Mouse (Mus musculus) intestine, embryonic 16.5 days (tissue): ENCODE results near the gene Tmcc1. TPM values are rescaled to one million over a fixed set of nuclear protein-coding genes. Genes with fewer than 3 reads are reported as not detected.
"Not testable (repeated sequence)": the region's sequence is repeated elsewhere in the genome, so short reads cannot be mapped to it uniquely, and the experiment has no call there.

Source experiments
- ATAC-seq: fragments of 200-750 bp; cut with Nextera tagmentation; 2 replicates; pipeline ENCODE4 v1.8.0; 2017; ENCODE audit warnings: moderate TSS enrichment, moderate library complexity
- H3K27ac ChIP-seq: fragments of 300-500 bp; sonication (generic); 2 replicates; pipeline ENCODE4 v1.5.1; 2014; ENCODE audit warnings: mild to moderate bottlenecking, low read length
- H3K27me3 ChIP-seq: fragments of 300-500 bp; sonication (generic); replicated peaks from 2 replicates; pipeline ENCODE4 v1.6.1; 2014; ENCODE audit warnings: low read length, control low read depth, mixed read lengths; ENCODE audit not compliant: control insufficient read depth, insufficient read depth
- H3K36me3 ChIP-seq: fragments of 300-500 bp; sonication (generic); 2 replicates; pipeline ENCODE4 v1.6.1; 2014; ENCODE audit warnings: low read length, control low read depth; ENCODE audit not compliant: control insufficient read depth, insufficient read depth
- H3K4me1 ChIP-seq: fragments of 300-500 bp; sonication (generic); 2 replicates; pipeline ENCODE4 v1.6.1; 2014; ENCODE audit warnings: low read length, control low read depth, mixed read lengths; ENCODE audit not compliant: control insufficient read depth, insufficient read depth
- H3K4me2 ChIP-seq: fragments of 300-500 bp; sonication (generic); 2 replicates; pipeline ENCODE4 v1.6.1; 2014; ENCODE audit warnings: low read depth, low read length, control low read depth
- H3K4me3 ChIP-seq: fragments of 300-500 bp; sonication (generic); 2 replicates; pipeline ENCODE4 v1.5.1; 2014; ENCODE audit warnings: mild to moderate bottlenecking, low read length
- H3K9ac ChIP-seq: fragments of 300-500 bp; sonication (generic); 2 replicates; pipeline ENCODE4 v1.6.1; 2014; ENCODE audit warnings: low read depth, low read length
- H3K9me3 ChIP-seq: fragments of 300-500 bp; sonication (generic); 2 replicates; pipeline ENCODE4 v1.6.1; 2016; ENCODE audit warnings: low read length, control low read depth; ENCODE audit not compliant: control insufficient read depth
- WGBS: fragments of 180-500 bp; shearing (Covaris S2); extraction: QIAGEN DNeasy Blood & Tissue Kit; methylation state at CpG from one replicate; pipeline ENCODE4 v1.1.7; 2014; 5-methylcytosine and 5-hydroxymethylcytosine counted together
- polyA plus RNA-seq: library from polyadenylated mRNA; unstranded; fragments of >200 nt; fragmentation: Nextera tagmentation; extraction: Ambion mirVana; gene quantifications from 2 replicates; pipeline ENCODE4 v1.2.1, GENCODE M21; 2015

Gene Tmcc1
- polyA plus RNA-seq, 1 experiment from 2014 or later = 8.9 TPM

- Histone ChIP-seq H3K4me2 (no peak overlapping the region), H3K9ac (no peak overlapping the region), H3K4me1 (peaks cover 5% of the 10 kb centered on the region; the same call in 1 of the 2 replicates), H3K36me3 (no peaks in the 10 kb centered on the region), H3K27ac (no peak overlapping the region), H3K27me3 (no peaks in the 10 kb centered on the region), H3K4me3 (no peak overlapping the region), H3K9me3 (no peaks in the 10 kb centered on the region)
- WGBS = 32% methylated on average over 3 of the region's 3 CpGs
- 0 out of 2 replicates have a peak, but pooled peaks have one; percentile 17 for ATAC-seq
Measured at GRCm38 (mm10) chr6:116198173-116198572, 4.9 kb upstream of the Tmcc1 start.

- Histone ChIP-seq H3K27ac (no peak overlapping the region), H3K9ac (no peak overlapping the region), H3K4me3 (no peak overlapping the region), H3K27me3 (no peaks in the 10 kb centered on the region), H3K36me3 (no peaks in the 10 kb centered on the region), H3K9me3 (no peaks in the 10 kb centered on the region), H3K4me1 (peaks cover 11% of the 10 kb centered on the region), H3K4me2 (no peak overlapping the region)
- no peak for ATAC-seq
- WGBS = 68% methylated on average over 8 of the region's 8 CpGs
Measured at GRCm38 (mm10) chr6:116195811-116196210, 2.5 kb upstream of the Tmcc1 start.

GRCm38 (mm10) chr6:116192809-116193311, 426 bp downstream of the Tmcc1 start:
- peaks cover 11% of the 10 kb centered on the region for H3K4me1 ChIP-seq
- no peaks in the 10 kb centered on the region for H3K36me3 ChIP-seq
- H3K27ac ChIP-seq = peak overlapping the region; percentile 80
- peak; percentile 91 for ATAC-seq
- WGBS = under 1% methylated on average over 50 of the region's 51 CpGs
- H3K9ac ChIP-seq = peak overlapping the region; percentile 94
- H3K4me3 ChIP-seq = peak overlapping the region; percentile 92
- no peaks in the 10 kb centered on the region for H3K27me3 ChIP-seq
- no peaks in the 10 kb centered on the region for H3K9me3 ChIP-seq
- peak overlapping the region; percentile 84 for H3K4me2 ChIP-seq

GRCm38 (mm10) chr6:116189417-116189816, 3.9 kb downstream of the Tmcc1 start:
- WGBS = 37% methylated on average over 1 of the region's 1 CpGs
- H3K36me3 ChIP-seq = no peaks in the 10 kb centered on the region
- no peak for ATAC-seq
- H3K4me1 ChIP-seq = peaks cover 11% of the 10 kb centered on the region
- no peaks in the 10 kb centered on the region for H3K27me3 ChIP-seq
- no peak overlapping the region for H3K27ac ChIP-seq
- no peaks in the 10 kb centered on the region for H3K9me3 ChIP-seq
- no peak overlapping the region for H3K9ac ChIP-seq
- H3K4me3 ChIP-seq = no peak overlapping the region
- H3K4me2 ChIP-seq = no peak overlapping the region

- Histone ChIP-seq H3K9ac (no peak overlapping the region), H3K4me1 (0 out of 2 replicates have a peak, but pooled peaks cover 3% of the 10 kb centered on the region)
- ATAC-seq = no peak
Measured at GRCm38 (mm10) chr6:116186485-116186884, 6.8 kb downstream of the Tmcc1 start.

GRCm38 (mm10) chr6:116183509-116183908, 9.8 kb downstream of the Tmcc1 start:
- Histone ChIP-seq H3K27ac (no peak overlapping the region), H3K4me3 (no peak overlapping the region), H3K27me3 (no peaks in the 10 kb centered on the region), H3K9me3 (no peaks in the 10 kb centered on the region), H3K36me3 (no peaks in the 10 kb centered on the region), H3K4me1 (no peaks in the 10 kb centered on the region), H3K9ac (no peak overlapping the region), H3K4me2 (no peak overlapping the region)
- ATAC-seq = no peak
- 86% methylated on average over 5 of the region's 5 CpGs for WGBS

More at GRCm38 (mm10) chr6:116186485-116186884, 6.8 kb downstream of the Tmcc1 start:
- H3K36me3 ChIP-seq = no peaks in the 10 kb centered on the region
- H3K27me3 ChIP-seq = no peaks in the 10 kb centered on the region
- H3K9me3 ChIP-seq = no peaks in the 10 kb centered on the region
- H3K27ac ChIP-seq = no peak overlapping the region
- no peak overlapping the region for H3K4me3 ChIP-seq
- WGBS = 40% methylated on average over 2 of the region's 2 CpGs
- H3K4me2 ChIP-seq = no peak overlapping the region

- Histone ChIP-seq H3K9me3 (no peaks in the 10 kb centered on the region), H3K9ac (no peak overlapping the region), H3K27ac (peak overlapping the region; percentile 42; the same call in 1 of the 2 replicates), H3K4me1 (no peaks in the 10 kb centered on the region), H3K27me3 (no peaks in the 10 kb centered on the region), H3K4me2 (no peak overlapping the region), H3K4me3 (no peak overlapping the region), H3K36me3 (no peaks in the 10 kb centered on the region)
- ATAC-seq = peak; percentile 66
- WGBS = 58% methylated on average over 3 of the region's 3 CpGs
Measured at GRCm38 (mm10) chr6:116180731-116181130, 12.6 kb downstream of the Tmcc1 start.

GRCm38 (mm10) chr6:116178376-116178775, 14.9 kb downstream of the Tmcc1 start:
- Histone ChIP-seq H3K36me3 (no peaks in the 10 kb centered on the region), H3K9me3 (no peaks in the 10 kb centered on the region), H3K4me2 (no peak overlapping the region), H3K27me3 (no peaks in the 10 kb centered on the region), H3K9ac (no peak overlapping the region), H3K4me1 (no peaks in the 10 kb centered on the region), H3K4me3 (no peak overlapping the region), H3K27ac (peak overlapping the region; percentile 33; the same call in 1 of the 2 replicates)
- peak; percentile 89 for ATAC-seq
- 81% methylated on average over 2 of the region's 2 CpGs for WGBS

- not testable (repeated sequence) for H3K4me3 ChIP-seq, ATAC-seq, H3K36me3 ChIP-seq, H3K4me2 ChIP-seq, H3K9ac ChIP-seq, H3K27ac ChIP-seq, H3K27me3 ChIP-seq, H3K9me3 ChIP-seq, H3K4me1 ChIP-seq
- 79% methylated on average over 37 of the region's 37 CpGs for WGBS
Measured at GRCm38 (mm10) chr6:116173511-116174099, 19.7 kb downstream of the Tmcc1 start.
